Mouse (Mus musculus) left cerebral cortex, postnatal 14 days (tissue): ENCODE measurements at regions not wholly inside any gene's neighbourhood (a gene's known extent, or its start where the extent isn't known, plus 50 kb on each side); places are given as distances from the start of the nearest gene placed in this dataset.

Experiments
- DNase-seq, 2 experiments: peaks; one replicate each; pipeline ENCODE4 v3.0.0; 2021 to 2022; ENCODE audit warnings: low spot score in 2 of 2, mixed read lengths in 1 of 2
- intact Hi-C: fragments of 180-260 bp; cut with DNase I; formaldehyde crosslinking; loops from one replicate; pipeline ENCODE4 v1.15.1; 2025

DNA sequence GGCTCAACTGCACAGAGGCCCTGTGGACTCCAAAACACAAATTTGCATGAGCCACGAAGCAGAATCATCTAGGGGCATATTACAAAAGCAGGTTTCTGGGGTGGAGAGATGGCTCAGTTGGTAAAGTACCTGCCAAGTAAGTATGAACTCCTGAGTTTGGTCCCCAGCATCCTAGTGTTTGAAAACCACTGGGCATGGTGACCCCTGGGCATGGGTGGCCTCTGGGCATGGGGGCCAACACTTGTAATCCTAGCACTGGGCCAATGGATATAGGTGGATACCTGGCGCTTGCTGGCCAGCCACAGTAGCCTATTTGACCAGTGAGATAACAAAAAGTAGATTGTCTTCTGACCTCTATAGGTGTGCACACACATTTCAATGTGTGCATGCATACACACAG, 65.7 kb upstream of the Arid5b start:
- intact Hi-C loops: no loop called here
- no peak for DNase-seq

DNA sequence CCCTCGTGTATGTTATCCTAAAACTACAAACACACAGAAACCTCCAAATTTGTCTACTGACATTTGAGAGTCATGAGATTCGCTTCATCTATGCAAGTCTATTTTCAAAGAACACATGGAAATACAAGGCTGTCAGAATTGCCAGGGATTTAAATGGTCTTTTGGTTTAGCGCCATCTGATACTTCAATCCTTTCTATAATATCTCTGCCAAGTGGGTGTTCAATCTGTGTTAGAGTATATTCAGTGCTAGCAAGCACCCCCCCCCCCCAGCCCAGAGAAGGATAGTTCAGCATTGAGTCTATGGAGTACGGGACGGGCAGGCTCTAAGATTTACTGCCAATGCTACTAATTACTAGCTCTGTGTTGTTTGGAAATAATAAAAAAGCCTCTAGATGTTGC, 55.5 kb upstream of the Arid5b start:
- intact Hi-C loops: no loop called here
- DNase-seq: peak in 1 of 2 experiments; percentile 25
